Mouse (Mus musculus): ENCODE results near the gene Minpp1. TPM values are rescaled to one million over a fixed set of nuclear protein-coding genes. Genes with fewer than 3 reads are reported as not detected.

Minpp1 gene
- total RNA-seq, 1 experiment from 2014 or later = 57.6 TPM

DNA sequence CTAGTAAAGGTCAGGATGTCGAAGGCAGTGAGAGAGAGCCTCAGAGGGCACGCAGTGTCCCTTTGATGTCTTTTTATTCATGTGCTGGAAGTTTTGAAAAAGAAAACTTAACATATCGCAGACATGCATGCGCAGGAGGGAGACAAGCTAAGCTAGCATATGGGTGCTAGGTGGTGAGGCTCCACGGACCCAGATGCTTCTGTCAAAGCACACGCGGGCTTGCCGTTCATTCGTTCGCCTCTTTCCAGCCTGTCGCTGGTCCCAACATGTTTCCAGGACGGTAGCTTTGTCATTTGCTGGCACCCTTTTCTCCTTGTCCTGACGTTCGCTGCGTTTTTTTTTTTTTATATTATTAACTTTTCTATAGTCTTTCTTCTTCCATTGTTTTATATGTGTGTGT, 62.6 kb downstream of the Minpp1 start:
- ATAC-seq (replicated peaks in 1 of 2; ENCODE audit: insufficient read depth in 1 of 2, low FRiP score in 2 of 2, low TSS enrichment in 1 of 2, low read depth in 1 of 2, poor library complexity in 2 of 2, severe bottlenecking in 2 of 2) = no peak

DNA sequence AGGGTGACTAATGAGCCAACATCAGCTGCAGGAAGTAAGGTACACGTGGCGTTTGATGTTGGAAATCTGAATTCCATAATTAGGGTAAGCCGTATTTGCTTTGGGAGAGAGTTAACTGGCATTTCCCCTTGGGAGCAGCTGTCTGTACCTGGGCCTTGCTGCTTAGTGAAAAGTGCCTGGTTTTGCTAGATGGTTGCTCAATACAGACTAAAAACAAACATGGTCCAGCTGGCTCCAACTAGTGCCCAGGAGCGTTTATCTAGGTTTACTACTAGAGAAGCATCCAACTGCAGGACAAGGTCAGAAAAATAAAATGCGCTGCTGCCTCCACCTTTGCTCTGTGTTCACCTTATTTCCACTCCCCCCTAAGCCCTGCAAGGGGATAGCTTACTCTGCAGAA, 64.9 kb downstream of the Minpp1 start:
- no peak for ATAC-seq (replicated peaks in 1 of 2; ENCODE audit: insufficient read depth in 1 of 2, low FRiP score in 2 of 2, low TSS enrichment in 1 of 2, low read depth in 1 of 2, poor library complexity in 2 of 2, severe bottlenecking in 2 of 2)

DNA sequence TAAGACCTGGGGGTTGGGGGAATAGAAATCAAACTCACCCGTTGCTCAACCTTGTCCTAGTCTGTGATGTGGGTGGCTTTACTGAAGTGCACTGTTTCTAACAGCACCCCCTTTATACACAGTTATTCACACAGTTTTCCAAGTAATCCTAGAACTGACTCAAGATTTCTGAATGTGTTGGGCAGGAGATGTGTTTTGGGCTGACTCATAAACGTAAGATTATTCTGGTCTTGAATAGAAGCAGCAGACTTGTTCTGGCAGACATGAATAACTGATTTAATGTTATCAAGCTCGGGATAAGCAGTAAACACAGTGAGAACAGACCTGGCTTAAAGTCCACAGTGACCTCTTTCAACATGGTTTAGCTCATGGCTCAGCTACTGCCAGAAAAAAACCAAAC, 65.9 kb downstream of the Minpp1 start:
- no peak for ATAC-seq (replicated peaks in 1 of 2; ENCODE audit: insufficient read depth in 1 of 2, low FRiP score in 2 of 2, low TSS enrichment in 1 of 2, low read depth in 1 of 2, poor library complexity in 2 of 2, severe bottlenecking in 2 of 2)

- no peak for ATAC-seq (replicated peaks in 1 of 2; ENCODE audit: insufficient read depth in 1 of 2, low FRiP score in 2 of 2, low TSS enrichment in 1 of 2, low read depth in 1 of 2, poor library complexity in 2 of 2, severe bottlenecking in 2 of 2)
These were observed 66.5 kb downstream of the Minpp1 start for GRCm38 (mm10) chr19:32552106-32552505.

DNA sequence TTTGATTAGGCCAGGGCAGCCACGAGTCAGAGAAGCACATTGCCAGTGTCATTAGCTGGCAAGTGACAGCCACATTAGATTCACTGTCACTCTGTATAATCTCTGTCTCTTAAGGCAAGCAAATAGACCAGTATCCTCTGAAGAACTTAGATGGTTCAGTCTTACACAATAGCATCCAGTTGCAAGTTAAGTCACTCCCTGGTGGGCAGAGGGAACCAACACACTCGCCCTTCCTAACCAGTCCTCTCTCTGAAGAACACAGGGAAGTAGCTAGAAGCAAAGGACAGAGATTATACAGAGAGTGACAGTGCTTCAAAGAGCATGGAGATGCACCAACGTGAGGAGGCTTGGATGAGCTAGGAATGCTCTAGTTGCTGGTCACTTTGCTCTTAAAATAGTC, 67.7 kb downstream of the Minpp1 start:
- ATAC-seq (replicated peaks in 1 of 2; ENCODE audit: insufficient read depth in 1 of 2, low FRiP score in 2 of 2, low TSS enrichment in 1 of 2, low read depth in 1 of 2, poor library complexity in 2 of 2, severe bottlenecking in 2 of 2) = no peak

- no peak for ATAC-seq (replicated peaks in 1 of 2; ENCODE audit: insufficient read depth in 1 of 2, low FRiP score in 2 of 2, low TSS enrichment in 1 of 2, low read depth in 1 of 2, poor library complexity in 2 of 2, severe bottlenecking in 2 of 2)
These were observed 69.7 kb downstream of the Minpp1 start for GRCm38 (mm10) chr19:32555257-32555656.

Other genes starting within 250 kb of the Minpp1 start
- gene Sgms1, start 96.1 kb upstream of the Minpp1 start, total RNA-seq (2017) = 79.2 and 81.0 TPM in 2 replicates
- gene Rpl9-ps6, start 19.2 kb upstream of the Minpp1 start, total RNA-seq (2017) = 106 and 202 TPM in 2 replicates
- gene Papss2, start 110.0 kb downstream of the Minpp1 start, total RNA-seq (2017) = 0.99 and 2.4 TPM in 2 replicates